Mouse (Mus musculus): Measurements from ENCODE around the gene Doc2a.

Doc2a gene

DNA sequence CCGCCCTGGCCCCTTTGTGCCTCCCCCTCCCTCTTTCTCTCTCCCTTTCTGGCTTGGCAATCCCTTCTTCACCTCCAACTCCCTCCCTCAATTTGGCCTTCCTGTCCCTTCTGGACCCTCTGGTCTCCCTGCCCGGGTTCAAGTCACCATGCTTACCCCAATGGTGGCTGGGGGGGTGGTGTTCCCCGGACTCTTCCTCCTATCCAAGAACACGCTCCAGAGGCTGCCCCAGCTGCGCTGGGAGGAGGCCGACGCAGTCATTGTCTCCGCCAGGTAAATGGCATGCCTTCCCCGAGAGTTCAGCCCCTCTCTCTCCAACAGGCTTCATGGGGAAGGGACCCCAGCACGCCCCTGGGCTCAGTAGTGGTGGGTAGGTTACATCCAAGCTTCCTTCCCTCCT lies 23.3 kb upstream of the Doc2a start:
- DNase-seq (ENCODE audit: low spot score): no peak

DNA sequence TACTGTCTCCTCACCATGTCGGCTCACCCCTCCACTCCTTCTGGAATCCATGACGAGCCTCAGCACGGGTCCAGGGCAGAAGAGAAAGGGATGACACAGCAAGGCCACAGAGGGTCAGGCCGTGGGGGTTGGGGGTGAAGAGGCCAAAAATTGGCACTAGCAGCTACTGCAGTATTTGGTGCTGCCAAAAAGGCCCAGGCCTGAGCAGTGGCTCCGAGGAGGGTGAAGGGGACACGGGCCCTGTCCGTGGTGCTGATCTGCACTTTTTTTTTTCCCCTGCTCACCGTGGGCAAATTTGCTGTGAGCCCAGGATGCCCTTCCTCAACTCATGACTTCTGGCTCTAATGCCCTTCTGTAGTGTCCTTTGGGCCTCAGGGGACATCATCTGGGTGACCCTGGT lies 21.8 kb upstream of the Doc2a start:
- no peak for DNase-seq (ENCODE audit: low spot score)

DNA sequence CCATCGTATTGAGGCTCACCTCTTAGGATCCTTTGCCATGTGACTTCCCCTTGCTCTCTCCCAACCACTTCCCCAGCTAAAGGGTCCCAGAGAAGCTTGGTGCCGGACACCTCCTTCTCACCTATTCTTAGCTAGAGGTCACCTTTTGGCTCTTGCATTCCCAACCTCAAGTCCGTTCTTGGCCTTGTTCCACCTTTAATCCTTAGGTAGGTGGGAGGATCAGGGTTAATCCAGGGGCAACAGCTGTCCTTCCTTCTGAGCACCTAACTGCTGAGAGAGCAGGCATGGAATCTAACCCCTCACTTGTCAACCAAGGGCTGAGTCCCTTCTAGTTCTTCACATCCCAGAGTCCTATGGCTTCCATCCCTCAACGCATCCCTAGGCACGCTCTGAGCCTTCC lies 21.3 kb upstream of the Doc2a start:
- no peak for DNase-seq (ENCODE audit: low spot score)

DNA sequence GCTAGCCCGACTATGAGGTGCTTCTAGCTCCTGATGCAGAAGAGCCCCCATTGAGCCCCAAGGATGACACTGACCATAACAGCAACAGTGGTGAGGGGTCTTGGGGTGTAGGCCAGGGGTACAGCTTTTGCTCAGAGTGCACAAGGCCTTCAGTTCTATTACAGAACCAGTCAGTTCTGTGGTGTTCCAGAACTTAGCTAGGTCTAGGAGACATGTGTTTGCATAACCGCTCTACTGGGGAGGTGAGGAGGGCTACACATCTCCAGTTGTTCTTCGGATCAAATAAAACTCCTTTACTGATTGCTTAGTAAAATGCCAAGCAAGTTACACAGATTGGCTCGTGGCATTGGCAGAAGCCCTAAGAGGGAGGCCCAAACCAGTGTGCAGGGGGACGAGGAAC lies 15.7 kb upstream of the Doc2a start, which contains the start of gene 4930451I11Rik:
TSS of gene 4930451I11Rik (minus strand) at position 101 of the 400 bp plus-strand sequence.
- DNase-seq (ENCODE audit: low spot score): no peak

DNA sequence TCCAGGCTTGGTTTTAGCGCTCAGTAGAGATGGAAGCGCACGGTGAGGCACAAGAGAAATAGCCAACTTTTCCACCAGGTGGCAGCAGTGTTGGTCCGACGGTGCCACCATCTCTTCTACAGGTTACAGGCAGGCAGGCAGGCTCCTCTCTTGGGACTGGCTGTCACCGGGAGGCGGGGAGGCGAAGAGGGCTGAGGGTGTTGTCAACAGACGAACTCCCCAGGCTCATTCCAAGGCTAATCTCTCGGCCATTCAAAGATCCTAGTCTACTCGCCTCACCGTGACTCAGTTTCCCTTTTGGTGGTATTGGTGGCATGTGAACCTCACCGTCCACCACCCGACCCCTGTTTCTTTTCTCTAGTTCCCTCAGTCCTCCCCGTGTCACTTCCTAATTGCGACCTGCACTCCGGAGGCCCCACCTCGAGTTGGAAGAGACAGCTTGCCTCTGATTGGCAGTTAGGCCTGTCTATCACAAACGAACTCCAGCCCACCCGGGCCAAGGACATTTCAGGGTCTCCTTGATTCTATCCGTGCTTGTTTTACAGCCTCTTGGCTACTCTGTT lies 15.1 kb upstream of the Doc2a start:
- DNase-seq (ENCODE audit: low spot score): peak; percentile 90

DNA sequence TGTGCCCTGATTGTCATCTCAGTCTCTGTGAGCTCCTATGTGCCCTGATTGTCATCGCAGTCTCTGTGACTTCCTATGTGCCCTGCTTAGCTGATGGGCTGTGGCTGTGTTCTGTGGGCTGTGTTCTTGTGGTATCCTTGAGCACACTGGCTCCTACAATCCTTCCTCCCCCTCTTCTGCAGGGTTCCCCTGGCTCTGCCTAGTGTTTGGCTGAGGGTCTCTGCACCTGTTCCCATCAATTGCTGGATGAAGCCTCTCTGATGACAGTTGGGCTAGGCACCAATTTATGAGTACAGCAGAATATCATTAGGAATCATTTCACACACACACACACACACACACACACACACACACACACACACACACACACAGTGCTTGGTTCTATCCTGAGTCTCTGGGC lies 13.9 kb upstream of the Doc2a start:
- no peak for DNase-seq (ENCODE audit: low spot score)

DNA sequence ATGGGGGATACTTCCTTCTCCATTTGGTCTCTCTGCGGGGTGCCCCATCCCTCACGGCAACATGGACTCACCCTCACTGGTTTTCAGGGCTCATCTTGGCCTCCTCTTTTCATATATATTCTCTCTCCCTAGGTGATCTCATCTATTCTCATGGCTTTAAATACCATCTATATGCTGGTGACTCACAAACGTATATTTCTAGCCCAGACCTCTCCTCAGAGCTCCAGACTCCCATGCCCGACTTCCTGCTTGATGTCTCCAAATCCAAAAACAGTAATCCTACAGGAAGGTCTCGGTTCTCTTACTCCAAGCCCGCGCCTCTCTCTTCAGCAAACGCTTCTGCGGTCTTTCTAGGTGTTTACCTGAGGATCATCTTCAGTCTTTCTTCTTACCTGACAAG lies 3.9 kb upstream of the Doc2a start:
- no peak for DNase-seq (ENCODE audit: low spot score)

DNA sequence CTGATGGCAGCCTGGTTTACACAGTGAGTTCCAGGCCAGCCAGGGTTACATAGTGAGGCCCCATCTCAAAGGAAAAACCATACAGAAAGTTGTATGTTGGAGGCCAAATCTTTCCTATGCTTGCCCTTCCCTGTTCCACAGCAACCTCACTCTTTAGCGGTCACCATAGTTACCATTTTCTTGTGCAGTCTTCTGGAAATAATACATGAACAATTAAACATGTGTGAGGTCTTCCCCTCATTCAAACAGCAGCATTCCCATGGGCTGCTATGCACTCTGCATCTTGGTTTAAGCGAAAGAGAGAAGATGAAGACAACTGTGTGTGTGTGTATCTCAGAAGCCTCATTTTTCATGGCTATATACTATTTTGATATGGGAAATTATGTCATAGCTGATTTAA lies 1.7 kb upstream of the Doc2a start:
- no peak for DNase-seq (ENCODE audit: low spot score)

DNA sequence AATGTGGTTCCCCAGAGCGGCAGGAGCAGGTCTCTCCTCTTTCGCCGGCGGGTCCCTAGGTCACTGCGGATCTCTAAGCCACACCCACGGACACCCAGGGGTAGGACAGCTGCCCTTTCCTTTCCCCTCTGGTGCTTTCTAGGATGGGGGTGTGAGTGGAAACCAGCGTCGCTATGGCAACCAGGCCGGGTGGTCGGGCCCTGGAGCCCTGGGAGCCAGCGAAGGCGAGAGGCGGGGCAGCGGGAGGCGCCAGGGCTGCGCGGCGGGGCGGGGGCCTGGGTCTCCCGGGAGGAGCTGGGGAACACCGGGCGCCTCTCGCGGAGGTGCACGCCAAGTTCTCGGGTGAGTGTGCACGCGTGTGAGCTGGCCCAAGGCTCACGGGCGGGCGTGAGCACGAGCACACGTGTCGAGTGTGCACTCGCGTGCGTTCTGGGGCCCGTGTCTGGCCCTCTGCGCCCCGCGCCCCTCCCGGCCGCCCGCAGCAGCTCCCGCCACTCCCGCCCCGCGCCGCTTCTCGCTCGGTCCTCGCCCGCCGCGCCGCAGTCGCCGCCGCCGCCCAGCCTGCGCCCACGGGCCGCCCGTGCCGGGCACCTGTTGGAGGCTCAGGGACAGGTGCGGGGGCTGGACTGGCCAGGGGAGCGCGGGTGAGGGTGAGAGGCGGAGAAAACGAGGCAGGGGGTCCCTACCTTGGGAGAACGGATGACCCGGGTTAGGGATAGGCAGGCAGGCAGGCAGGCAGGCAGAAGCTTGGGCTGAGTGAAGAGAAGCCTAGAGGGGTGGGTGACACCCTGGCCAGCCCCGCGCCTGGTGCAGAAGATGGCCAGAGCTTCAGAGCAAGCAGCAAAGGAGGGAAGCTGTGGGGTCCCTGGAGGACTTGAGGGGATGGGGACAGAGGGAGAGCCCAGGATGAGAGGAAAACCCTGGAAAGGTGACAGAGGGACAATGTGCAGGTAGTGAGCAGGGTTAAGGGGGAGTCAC lies 494 bp downstream of the Doc2a start:
- DNase-seq (ENCODE audit: low spot score): peak; percentile 48

DNA sequence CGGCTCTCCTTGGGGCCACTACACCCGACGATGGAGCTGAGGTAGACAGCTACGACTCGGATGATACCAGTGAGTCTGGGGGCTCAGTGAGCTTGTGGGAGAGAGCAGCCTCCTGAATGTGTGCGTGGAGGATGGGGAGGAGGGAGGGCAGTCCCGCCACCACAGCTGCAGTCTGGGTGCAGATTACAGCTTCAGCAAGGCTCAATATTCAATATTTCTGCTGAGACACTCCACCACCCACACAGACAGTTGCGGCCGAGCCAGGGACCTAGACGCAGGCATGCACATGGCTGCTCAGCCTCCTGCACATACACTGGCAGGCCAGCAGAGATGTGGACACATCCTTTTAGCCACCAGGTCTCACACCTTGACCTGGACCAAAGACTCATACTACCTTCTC lies 1.6 kb downstream of the Doc2a start:
- no peak for DNase-seq (ENCODE audit: low spot score)

DNA sequence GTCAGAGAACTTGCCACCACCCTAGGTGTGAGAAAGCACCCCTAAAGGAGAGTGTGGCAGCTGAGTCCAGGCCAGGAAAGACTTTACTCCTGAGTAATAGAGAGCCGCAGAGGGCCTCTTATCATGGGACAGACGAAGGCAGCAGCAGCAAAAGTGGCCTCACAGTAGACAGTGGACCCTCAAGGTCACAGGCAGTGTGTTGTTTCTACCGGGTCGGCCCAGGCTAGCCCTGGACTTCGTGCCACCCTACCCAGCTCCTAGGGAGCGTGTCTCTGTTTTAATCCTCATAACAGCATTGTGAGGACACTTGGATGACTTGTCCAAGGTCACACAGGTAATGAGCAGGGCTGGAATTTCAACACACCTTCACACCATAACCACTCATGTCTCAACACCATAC lies 2.9 kb downstream of the Doc2a start:
- no peak for DNase-seq (ENCODE audit: low spot score)

DNA sequence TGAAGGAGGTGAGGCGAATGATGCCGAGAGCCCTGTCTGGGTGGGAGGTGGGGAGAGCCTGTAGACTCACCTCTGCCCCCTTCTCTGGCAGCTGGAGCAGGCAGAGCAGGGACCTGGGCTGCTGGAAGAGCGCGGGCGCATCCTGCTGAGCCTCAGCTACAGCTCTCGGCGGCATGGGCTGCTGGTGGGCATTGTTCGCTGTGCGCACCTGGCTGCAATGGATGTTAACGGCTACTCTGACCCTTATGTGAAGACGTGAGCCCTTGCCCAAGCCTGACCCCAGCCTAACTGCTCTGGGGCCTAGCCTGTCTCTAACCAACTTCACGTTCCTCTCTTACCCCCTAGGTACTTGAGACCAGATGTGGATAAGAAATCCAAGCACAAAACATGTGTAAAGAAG lies 4.0 kb downstream of the Doc2a start:
- DNase-seq (ENCODE audit: low spot score): no peak

DNA sequence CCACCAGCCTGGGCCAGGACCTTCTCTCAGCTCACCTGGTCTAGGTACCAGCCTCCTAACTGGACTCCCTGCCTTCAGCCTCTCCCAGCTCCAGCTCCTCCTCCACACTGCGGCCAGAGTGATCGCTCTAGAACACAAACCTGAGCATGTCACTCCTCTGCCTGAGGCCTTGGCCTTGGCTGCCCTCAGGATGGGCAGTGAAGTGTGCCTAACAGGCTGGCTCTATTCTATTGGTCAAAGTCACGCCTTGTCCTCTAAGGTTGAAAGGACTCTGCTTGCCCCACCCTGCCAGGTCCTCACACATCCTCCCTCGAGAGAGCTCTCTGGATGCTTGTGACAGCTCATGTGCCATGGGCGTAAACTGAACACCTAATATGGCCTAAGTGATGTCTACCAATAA lies 6.2 kb downstream of the Doc2a start:
- no peak for DNase-seq (ENCODE audit: low spot score)

DNA sequence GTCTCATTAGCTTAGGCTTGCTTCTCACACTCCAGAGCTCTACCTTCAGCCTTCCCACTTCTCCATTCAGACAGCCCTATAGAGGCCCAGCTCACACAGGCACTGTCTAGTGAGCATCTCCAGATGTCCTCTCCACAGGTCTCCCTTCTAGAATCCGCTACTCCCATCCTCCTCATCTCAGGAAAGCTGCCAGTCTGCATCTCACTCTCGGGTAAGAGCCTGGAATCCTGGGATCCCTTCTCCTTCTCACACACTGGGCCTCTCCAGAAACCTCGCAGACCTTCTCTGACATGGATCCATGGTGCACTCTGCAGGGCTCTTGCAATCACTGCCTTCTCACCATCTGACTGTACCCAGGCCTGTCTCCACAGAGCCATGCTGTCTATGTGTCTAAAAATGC lies 8.4 kb downstream of the Doc2a start:
- DNase-seq (ENCODE audit: low spot score): no peak

DNA sequence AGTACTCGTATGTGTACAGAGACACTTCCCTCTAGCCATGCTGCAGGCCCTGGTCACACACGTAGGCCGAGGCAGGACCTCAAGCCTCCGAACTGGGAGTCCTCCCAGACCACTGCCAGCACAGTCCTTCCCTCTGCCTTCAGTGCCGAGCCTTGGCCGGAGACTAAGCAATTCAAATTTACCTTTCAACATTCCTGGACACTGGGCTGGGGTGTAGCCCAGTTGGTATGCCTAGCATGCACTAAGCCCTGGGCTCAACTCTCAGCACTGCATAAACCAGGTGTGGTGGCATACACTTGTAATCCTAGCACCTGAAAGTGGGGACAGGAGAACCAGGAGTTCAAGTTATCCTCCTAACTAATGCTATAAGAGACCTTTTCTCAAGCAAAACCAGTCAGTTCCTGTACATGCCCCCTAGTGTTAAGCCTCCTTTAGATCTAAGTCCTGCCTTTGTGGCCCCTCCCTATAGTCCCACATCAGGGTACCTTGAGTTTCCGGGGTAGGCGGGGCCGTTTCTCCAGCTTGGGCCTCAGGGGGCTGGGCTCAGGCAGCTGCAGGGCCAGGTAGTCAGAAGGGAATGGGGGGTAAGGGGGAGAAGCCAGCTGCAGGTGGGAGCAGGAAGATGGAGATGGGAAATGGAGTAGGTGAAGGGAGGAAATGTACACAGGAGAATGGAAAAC lies 9.7 kb downstream of the Doc2a start:
- DNase-seq (ENCODE audit: low spot score): no peak

DNA sequence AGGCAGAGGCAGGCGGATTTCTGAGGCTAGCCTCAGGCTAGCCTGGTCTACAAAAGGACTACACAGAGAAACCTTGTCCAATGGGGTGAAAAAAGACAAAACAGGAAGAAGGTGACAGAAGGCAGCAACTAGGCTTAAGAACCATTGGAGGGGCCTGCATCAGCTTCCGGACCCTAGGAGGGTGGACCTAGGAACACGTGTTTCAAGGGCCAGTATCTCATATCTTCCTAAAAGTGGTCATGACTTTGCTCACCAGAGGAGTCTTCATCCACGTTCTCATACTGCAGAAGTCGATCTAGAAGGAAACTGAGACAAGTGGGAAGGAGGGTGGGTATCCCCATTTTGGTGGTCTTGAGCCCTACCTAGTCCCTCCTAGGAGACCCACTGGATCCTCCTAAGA lies 13.8 kb downstream of the Doc2a start:
- DNase-seq (ENCODE audit: low spot score): no peak

DNA sequence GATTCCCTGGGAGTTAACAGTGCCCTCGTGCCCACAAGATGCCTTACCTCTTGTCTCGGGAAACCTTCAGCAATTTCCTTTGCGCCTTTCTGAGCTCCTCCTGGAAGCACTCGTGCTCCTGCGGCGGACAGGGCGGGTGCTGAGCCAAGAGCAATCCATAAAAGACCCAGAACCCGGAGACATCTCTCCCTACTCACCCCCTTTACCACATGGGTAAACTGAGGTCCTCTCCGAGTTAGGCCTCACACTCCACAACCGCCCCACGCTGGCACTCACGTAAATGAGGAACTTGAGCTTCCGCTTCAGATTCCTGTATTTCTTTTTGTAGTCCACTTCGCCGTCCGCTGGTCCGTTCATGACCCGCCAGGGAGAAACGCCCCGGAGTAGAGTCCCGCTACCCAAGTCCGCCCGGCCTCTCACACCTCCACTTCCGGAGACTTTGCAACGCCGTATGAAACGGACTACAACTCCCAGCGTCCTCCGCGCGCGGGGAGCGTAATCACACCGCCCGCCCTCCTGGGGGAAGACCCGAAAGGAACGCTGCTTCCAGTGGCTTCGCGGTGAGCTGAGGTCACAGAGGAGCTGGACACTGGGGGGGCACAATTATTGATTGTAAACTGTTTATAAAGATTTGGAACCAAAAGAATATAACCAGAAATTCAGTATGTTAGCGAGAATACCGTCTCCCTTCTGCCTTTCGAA lies 14.4 kb downstream of the Doc2a start, which contains the start of gene Hirip3:
TSS of gene Hirip3 (plus strand) at position 544 of the 702 bp plus-strand sequence.
- peak; percentile 96 for DNase-seq (ENCODE audit: low spot score)

DNA sequence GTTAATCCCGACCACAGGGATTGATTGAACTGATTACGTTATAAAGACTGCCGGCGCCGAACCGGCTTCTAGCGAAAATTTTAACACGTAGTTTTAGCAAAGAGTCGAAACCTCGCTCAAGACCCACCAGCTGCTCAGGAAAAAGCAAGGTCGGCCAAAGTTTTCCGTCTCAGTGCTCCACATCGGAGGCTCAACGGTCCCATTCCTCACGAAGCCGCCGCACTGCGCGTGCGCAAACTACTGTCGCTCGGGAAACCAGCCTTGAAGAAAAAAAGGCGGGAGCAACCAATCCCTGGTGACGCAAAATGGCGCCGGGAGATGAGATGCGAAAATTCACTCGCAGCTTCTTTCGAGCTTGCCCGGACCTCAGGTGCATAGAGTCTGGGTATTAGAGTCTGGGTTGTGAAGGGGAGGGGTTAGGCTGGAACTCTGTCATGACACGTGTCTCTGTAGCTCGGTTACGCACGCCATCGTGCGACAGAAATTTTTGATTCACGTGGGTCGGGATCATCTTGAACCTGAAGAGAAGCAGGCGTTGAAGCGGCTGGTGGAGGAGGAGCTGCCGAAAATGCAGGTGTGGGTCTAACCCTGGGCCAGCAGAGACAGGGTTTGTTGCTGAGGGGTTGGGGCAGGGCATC lies 15.1 kb downstream of the Doc2a start, which contains the start of gene Ino80e:
TSS of gene Ino80e (minus strand) at position 231 of the 638 bp plus-strand sequence.
- peak; percentile 96 for DNase-seq (ENCODE audit: low spot score)

DNA sequence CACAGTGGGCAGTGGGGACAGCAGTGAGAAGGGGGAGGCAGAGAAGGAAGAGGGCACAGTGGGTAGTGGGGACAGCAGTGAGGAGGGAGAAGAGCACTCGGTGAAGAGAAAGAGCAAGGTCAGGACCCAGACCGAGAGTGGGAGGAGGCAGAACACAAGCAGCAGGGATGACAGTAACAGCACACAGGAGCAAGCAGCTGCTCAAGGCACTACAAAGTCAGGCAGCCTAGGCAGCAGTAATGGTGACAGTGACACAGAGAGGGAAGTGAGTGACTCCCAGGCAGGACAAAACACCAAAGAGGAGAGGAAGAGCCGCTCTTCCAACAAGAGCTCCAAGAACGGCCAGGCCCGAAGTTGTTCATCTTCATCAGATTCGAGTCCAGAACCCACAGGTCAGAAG lies 16.6 kb downstream of the Doc2a start:
- DNase-seq (ENCODE audit: low spot score): no peak

DNA sequence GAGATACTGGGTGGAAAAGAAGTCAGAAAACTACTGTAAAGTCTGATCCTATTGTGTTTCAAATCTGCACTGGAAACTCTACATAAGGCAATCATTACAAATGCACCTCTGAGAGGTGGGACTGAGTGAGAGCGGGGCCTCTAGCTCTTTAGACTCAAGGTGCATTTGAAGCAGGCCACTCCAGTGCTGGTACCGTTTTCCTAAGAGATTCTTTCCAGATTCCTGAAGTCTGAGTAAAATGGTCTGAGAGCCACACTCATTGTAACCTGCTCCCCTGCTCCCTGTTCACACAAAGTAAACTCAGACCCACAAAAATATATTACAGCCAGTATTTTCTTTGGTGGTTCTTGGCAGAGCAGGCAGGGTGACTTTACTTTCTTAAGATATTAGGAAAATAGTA lies 20.3 kb downstream of the Doc2a start:
- no peak for DNase-seq (ENCODE audit: low spot score)

DNA sequence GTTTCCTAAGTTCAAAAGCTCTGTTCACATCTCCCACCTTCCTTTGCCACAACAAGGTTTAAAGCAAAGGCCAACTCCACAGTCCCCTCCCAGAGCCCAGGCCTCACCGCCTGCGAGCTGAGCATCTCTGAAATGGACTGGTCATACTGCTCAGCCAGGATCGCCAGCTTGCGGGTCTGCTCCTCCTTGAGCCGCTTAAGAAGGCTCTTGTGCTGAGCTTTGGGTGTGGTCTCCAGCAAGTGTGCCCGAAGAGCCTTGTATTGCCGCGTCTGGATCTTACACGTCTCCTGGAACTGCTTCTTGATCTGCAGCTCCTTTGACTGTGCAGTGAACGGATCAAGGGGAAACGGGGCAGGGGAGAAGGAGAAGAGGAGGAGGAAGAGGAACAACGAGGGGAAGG lies 20.8 kb downstream of the Doc2a start:
- no peak for DNase-seq (ENCODE audit: low spot score)
